Mouse (Mus musculus) activated CD4-positive, CD25-positive, alpha-beta regulatory T cell, adult 4 months (primary cell): ENCODE results near the gene Zg16. TPM values are rescaled to one million over a fixed set of nuclear protein-coding genes. Genes with fewer than 3 reads are reported as not detected.

ENCODE experiments used
- ATAC-seq: one replicate; pipeline ENCODE4 v1.8.0; 2017
- polyA plus RNA-seq, 2 experiments: library from polyadenylated mRNA; unstranded; fragments of 100-300 nt; shearing (Covaris generic); gene quantifications; one replicate each; pipeline ENCODE4 v1.2.1; 2017

Zg16 gene
- polyA plus RNA-seq, 2 experiments from 2014 or later = not detected

- no peak for ATAC-seq
Observed at GRCm38 (mm10) chr7:127020031-127020430, 67.1 kb downstream of the Zg16 start.

GRCm38 (mm10) chr7:127019306-127019960 lies 67.7 kb downstream of the Zg16 start:
- no peak for ATAC-seq

- ATAC-seq = no peak
Observed at GRCm38 (mm10) chr7:127018416-127019305, 68.5 kb downstream of the Zg16 start.

- no peak for ATAC-seq
Observed at GRCm38 (mm10) chr7:127017950-127018345, 69.2 kb downstream of the Zg16 start.

GRCm38 (mm10) chr7:127016971-127017949 lies 69.9 kb downstream of the Zg16 start, which contains the start of gene Pagr1a:
Gene Pagr1a, minus strand, starts transcription at chr7:127017352.
- ATAC-seq = peak; percentile 68

GRCm38 (mm10) chr7:127016486-127016938 lies 70.6 kb downstream of the Zg16 start:
- ATAC-seq = peak; percentile 56

GRCm38 (mm10) chr7:127016481-127016485 lies 70.8 kb downstream of the Zg16 start, which contains the start of gene Pagr1b:
Gene Pagr1b, minus strand, starts transcription at chr7:127016484.
- no peak for ATAC-seq

GRCm38 (mm10) chr7:127016081-127016480 lies 71.0 kb downstream of the Zg16 start:
- ATAC-seq = no peak

GRCm38 (mm10) chr7:127014993-127015392 lies 72.1 kb downstream of the Zg16 start:
- ATAC-seq = no peak

- peak; percentile 61 for ATAC-seq
Observed at GRCm38 (mm10) chr7:127014320-127014719, 72.8 kb downstream of the Zg16 start, which contains the start of gene Mvp. Gene Mvp, minus strand, starts transcription at chr7:127014621.

- no peak for ATAC-seq
Observed at GRCm38 (mm10) chr7:127013385-127013784, 73.7 kb downstream of the Zg16 start.

- no peak for ATAC-seq
Observed at GRCm38 (mm10) chr7:127012845-127013244, 74.3 kb downstream of the Zg16 start.

GRCm38 (mm10) chr7:127012374-127012773 lies 74.8 kb downstream of the Zg16 start:
- no peak for ATAC-seq

GRCm38 (mm10) chr7:127011717-127012116 lies 75.4 kb downstream of the Zg16 start:
- no peak for ATAC-seq

GRCm38 (mm10) chr7:127011051-127011450 lies 76.1 kb downstream of the Zg16 start:
- ATAC-seq = no peak

- ATAC-seq = no peak
Observed at GRCm38 (mm10) chr7:127009307-127010085, 77.6 kb downstream of the Zg16 start.

GRCm38 (mm10) chr7:127008239-127009019 lies 78.7 kb downstream of the Zg16 start:
- ATAC-seq = no peak

- no peak for ATAC-seq
Observed at GRCm38 (mm10) chr7:127007313-127008024, 79.7 kb downstream of the Zg16 start.

- no peak for ATAC-seq
Observed at GRCm38 (mm10) chr7:127004122-127004875, 82.8 kb downstream of the Zg16 start.

- ATAC-seq = no peak
Observed at GRCm38 (mm10) chr7:127003620-127004019, 83.5 kb downstream of the Zg16 start.
